Mouse (Mus musculus): ENCODE measurements around the gene Ppp3r1. TPM values are rescaled to one million over a fixed set of nuclear protein-coding genes. Genes with fewer than 3 reads are reported as not detected.

Gene Ppp3r1
- total and polyA plus RNA-seq, 3 experiments: 24.4 to 68.3 (median 58.2) TPM

DNA sequence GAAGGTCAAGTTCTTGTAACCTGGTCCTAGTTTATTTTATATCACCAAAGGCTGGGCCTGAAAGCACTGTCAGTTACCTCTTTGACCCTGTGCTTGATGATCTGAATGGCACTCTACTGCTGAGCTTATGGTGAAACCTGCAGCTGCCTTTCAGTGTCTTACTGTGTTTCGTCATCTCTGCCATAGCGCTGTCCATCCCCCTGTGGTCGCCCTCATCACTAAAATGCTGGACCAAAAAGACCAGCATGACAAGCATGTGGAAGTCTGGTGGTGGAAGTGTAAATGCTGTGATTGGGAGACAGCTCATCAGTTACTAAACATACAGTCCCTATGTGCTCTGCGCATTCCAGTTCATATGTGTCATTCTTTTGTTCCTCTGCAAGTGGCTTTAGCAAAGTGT lies 13.2 kb downstream of the Ppp3r1 start:
- no peak overlapping the region for H3K27ac ChIP-seq

GRCm38 (mm10) chr11:17176638-17177037 lies 17.6 kb downstream of the Ppp3r1 start:
- no peak for TF ChIP-seq CTCF (IDR thresholded peaks at IDR 0.05)
- no peak for TF ChIP-seq EP300 (IDR thresholded peaks at IDR 0.05; ENCODE audit: insufficient read depth, low read depth, low read length)
- no peak for TF ChIP-seq POLR2A (IDR thresholded peaks at IDR 0.05; ENCODE audit: insufficient read depth, low read depth, low read length)
- H3K9ac ChIP-seq (ENCODE audit: low read depth, low read length): no peak overlapping the region
- H3K36me3 ChIP-seq (ENCODE audit: control insufficient read depth, insufficient read depth, low read length): 0 out of 2 replicates have a peak, but pooled peaks cover 2% of the 10 kb centered on the region
- 100% methylated on average over 1 of the region's 1 CpGs for WGBS
- H3K4me3 ChIP-seq: no peak overlapping the region
- H3K27me3 ChIP-seq (ENCODE audit: control insufficient read depth, insufficient read depth, low read length): no peaks in the 10 kb centered on the region
- peaks cover 3% of the 10 kb centered on the region; the same call in 1 of the 2 replicates for H3K4me1 ChIP-seq (ENCODE audit: control insufficient read depth, insufficient read depth, low read length)
- intact Hi-C loops (cut with DNase I): no loop called here
- H3K27ac ChIP-seq: no peak overlapping the region
- DNase-seq: no peak
- H3K79me2 ChIP-seq (replicated peaks; ENCODE audit: control insufficient read depth, insufficient read depth, low read length): peaks cover 7% of the 10 kb centered on the region

More for the DNA sequence above, 13.2 kb downstream of the Ppp3r1 start:
- Histone ChIP-seq H3K27me3 (ENCODE audit: control insufficient read depth, insufficient read depth, low read length) (no peaks in the 10 kb centered on the region), H3K9ac (ENCODE audit: low read depth, low read length) (no peak overlapping the region), H3K4me1 (ENCODE audit: control insufficient read depth, insufficient read depth, low read length) (peaks cover 11% of the 10 kb centered on the region), H3K79me2 (replicated peaks; ENCODE audit: control insufficient read depth, insufficient read depth, low read length) (peaks cover 9% of the 10 kb centered on the region), H3K4me3 (no peak overlapping the region), H3K36me3 (ENCODE audit: control insufficient read depth, insufficient read depth, low read length) (peaks cover 23% of the 10 kb centered on the region)
- 94% methylated on average over 4 of the region's 4 CpGs for WGBS
- no peak for TF ChIP-seq POLR2A (IDR thresholded peaks at IDR 0.05; ENCODE audit: insufficient read depth, low read depth, low read length)
- no peak for TF ChIP-seq EP300 (IDR thresholded peaks at IDR 0.05; ENCODE audit: insufficient read depth, low read depth, low read length)
- TF ChIP-seq CTCF (IDR thresholded peaks at IDR 0.05): no peak
- intact Hi-C loops (cut with DNase I): no loop called here
- no peak for DNase-seq

DNA sequence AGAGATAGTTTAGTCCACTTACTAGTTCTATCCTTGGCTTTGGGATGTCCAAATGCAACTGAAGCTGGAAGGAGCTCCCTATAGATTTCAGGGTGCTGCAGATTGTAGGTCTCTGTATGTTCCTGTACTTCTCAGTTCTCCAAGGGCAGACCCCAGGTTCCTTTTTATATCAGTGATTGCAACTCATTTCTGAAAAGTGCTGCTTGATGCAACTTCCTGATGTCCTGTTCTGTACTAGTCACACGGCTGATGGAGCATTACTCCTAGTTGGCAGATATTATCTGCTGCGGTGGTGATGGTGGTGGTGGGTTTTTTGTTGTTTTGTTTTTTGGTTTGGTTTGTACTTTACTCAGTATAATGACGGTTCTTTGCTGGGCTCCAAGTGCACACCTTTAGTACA lies 21.7 kb downstream of the Ppp3r1 start:
- peaks cover 3% of the 10 kb centered on the region for H3K79me2 ChIP-seq (replicated peaks; ENCODE audit: control insufficient read depth, insufficient read depth, low read length)
- WGBS: 59% methylated on average over 3 of the region's 3 CpGs
- peaks cover 2% of the 10 kb centered on the region for H3K4me1 ChIP-seq (ENCODE audit: control insufficient read depth, insufficient read depth, low read length)
- H3K9ac ChIP-seq (ENCODE audit: low read depth, low read length): no peak overlapping the region
- H3K36me3 ChIP-seq (ENCODE audit: control insufficient read depth, insufficient read depth, low read length): peaks cover 5% of the 10 kb centered on the region
- TF ChIP-seq EP300 (IDR thresholded peaks at IDR 0.05; ENCODE audit: insufficient read depth, low read depth, low read length): no peak
- no peak for TF ChIP-seq CTCF (IDR thresholded peaks at IDR 0.05)
- no peak for TF ChIP-seq POLR2A (IDR thresholded peaks at IDR 0.05; ENCODE audit: insufficient read depth, low read depth, low read length)
- intact Hi-C loops (cut with DNase I): no loop called here
- H3K4me3 ChIP-seq: no peak overlapping the region
- no peak for DNase-seq
- no peaks in the 10 kb centered on the region for H3K27me3 ChIP-seq (ENCODE audit: control insufficient read depth, insufficient read depth, low read length)
- no peak overlapping the region for H3K27ac ChIP-seq

DNA sequence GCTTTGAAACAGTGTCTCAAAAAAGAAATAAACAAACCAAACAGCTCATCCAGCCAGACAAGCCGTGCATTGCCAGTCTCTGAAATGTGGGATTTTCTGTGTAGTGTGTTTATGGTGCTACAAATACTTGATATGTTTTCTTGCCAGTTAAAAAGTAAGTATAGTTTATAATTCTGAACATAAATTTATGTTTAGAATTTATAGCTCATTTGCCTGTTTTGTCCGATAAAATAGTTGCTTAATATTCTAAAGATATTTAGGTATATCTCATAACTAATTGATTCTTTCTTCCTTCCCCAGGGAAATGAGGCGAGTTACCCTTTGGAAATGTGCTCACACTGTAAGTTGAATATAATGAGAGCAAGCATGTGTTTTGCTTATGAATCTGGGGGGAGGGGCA lies 22.7 kb downstream of the Ppp3r1 start, which contains the start of gene Wdr92:
Gene Wdr92 (plus strand): TSS at position 301 of the 400 bp plus-strand sequence.
- WGBS: 72% methylated on average over 3 of the region's 3 CpGs
- no peak within 1 kb of the TSS for H3K9ac ChIP-seq (ENCODE audit: low read depth, low read length)
- TF ChIP-seq CTCF (IDR thresholded peaks at IDR 0.05) (no peak), EP300 (IDR thresholded peaks at IDR 0.05; ENCODE audit: insufficient read depth, low read depth, low read length) (no peak), POLR2A (IDR thresholded peaks at IDR 0.05; ENCODE audit: insufficient read depth, low read depth, low read length) (no peak)
- peaks cover 5% of the 10 kb centered on the region for H3K36me3 ChIP-seq (ENCODE audit: control insufficient read depth, insufficient read depth, low read length)
- no peak for DNase-seq
- intact Hi-C loops (cut with DNase I): no loop called here
- no peak within 1 kb of the TSS for H3K27ac ChIP-seq
- H3K4me3 ChIP-seq: no peak within 1 kb of the TSS
- H3K27me3 ChIP-seq (ENCODE audit: control insufficient read depth, insufficient read depth, low read length): no peaks in the 10 kb centered on the region
- peaks cover 5% of the 10 kb centered on the region for H3K79me2 ChIP-seq (replicated peaks; ENCODE audit: control insufficient read depth, insufficient read depth, low read length)
- peaks cover 2% of the 10 kb centered on the region for H3K4me1 ChIP-seq (ENCODE audit: control insufficient read depth, insufficient read depth, low read length)

GRCm38 (mm10) chr11:17183165-17183564 lies 24.1 kb downstream of the Ppp3r1 start:
- TF ChIP-seq EP300 (IDR thresholded peaks at IDR 0.05; ENCODE audit: insufficient read depth, low read depth, low read length) (no peak), POLR2A (IDR thresholded peaks at IDR 0.05; ENCODE audit: insufficient read depth, low read depth, low read length) (no peak), CTCF (IDR thresholded peaks at IDR 0.05) (no peak)
- no peak for DNase-seq
- Histone ChIP-seq H3K4me1 (ENCODE audit: control insufficient read depth, insufficient read depth, low read length) (peaks cover 2% of the 10 kb centered on the region), H3K4me3 (no peak overlapping the region), H3K27ac (no peak overlapping the region), H3K36me3 (ENCODE audit: control insufficient read depth, insufficient read depth, low read length) (peaks cover 5% of the 10 kb centered on the region), H3K79me2 (replicated peaks; ENCODE audit: control insufficient read depth, insufficient read depth, low read length) (peaks cover 3% of the 10 kb centered on the region; the same call in 1 of the 2 replicates), H3K9ac (ENCODE audit: low read depth, low read length) (no peak overlapping the region), H3K27me3 (ENCODE audit: control insufficient read depth, insufficient read depth, low read length) (no peaks in the 10 kb centered on the region)
- 92% methylated on average over 2 of the region's 2 CpGs for WGBS
- intact Hi-C loops (cut with DNase I): no loop called here

- WGBS: 82% methylated on average over 3 of the region's 3 CpGs
- Histone ChIP-seq H3K4me1 (ENCODE audit: control insufficient read depth, insufficient read depth, low read length) (no peaks in the 10 kb centered on the region; the same call in 1 of the 2 replicates), H3K36me3 (ENCODE audit: control insufficient read depth, insufficient read depth, low read length) (peaks cover 3% of the 10 kb centered on the region), H3K79me2 (replicated peaks; ENCODE audit: control insufficient read depth, insufficient read depth, low read length) (peaks cover 2% of the 10 kb centered on the region), H3K27ac (no peak overlapping the region), H3K9ac (ENCODE audit: low read depth, low read length) (no peak overlapping the region), H3K4me3 (no peak overlapping the region), H3K27me3 (ENCODE audit: control insufficient read depth, insufficient read depth, low read length) (no peaks in the 10 kb centered on the region)
- intact Hi-C loops (cut with DNase I): no loop called here
- DNase-seq: no peak
- TF ChIP-seq EP300 (IDR thresholded peaks at IDR 0.05; ENCODE audit: insufficient read depth, low read depth, low read length) (no peak), POLR2A (IDR thresholded peaks at IDR 0.05; ENCODE audit: insufficient read depth, low read depth, low read length) (no peak), CTCF (IDR thresholded peaks at IDR 0.05) (no peak)
These were observed 28.6 kb downstream of the Ppp3r1 start for GRCm38 (mm10) chr11:17187649-17188048.

Measured in heart, adult 2 months (tissue).